Mouse (Mus musculus) forebrain, embryonic 16.5 days (tissue): ENCODE results near the gene Gm20671. TPM values are rescaled to one million over a fixed set of nuclear protein-coding genes. Genes with fewer than 3 reads are reported as not detected.
"Not testable (repeated sequence)": the region's sequence is repeated elsewhere in the genome, so short reads cannot be mapped to it uniquely, and the experiment has no call there.

Experiments
- ATAC-seq: fragments of 200-750 bp; cut with Nextera tagmentation; 2 replicates; pipeline ENCODE4 v1.8.0; 2017; ENCODE audit warnings: mild to moderate bottlenecking, moderate library complexity
- H3K27ac ChIP-seq: fragments of 300-500 bp; sonication (generic); 2 replicates; pipeline ENCODE4 v1.5.1; 2014; ENCODE audit warnings: low read length, control low read depth
- H3K27me3 ChIP-seq: fragments of 300-500 bp; sonication (generic); replicated peaks from 2 replicates; pipeline ENCODE4 v1.6.1; 2014; ENCODE audit warnings: low read length; ENCODE audit not compliant: control insufficient read depth, insufficient read depth
- H3K36me3 ChIP-seq: fragments of 300-500 bp; sonication (generic); 2 replicates; pipeline ENCODE4 v1.6.1; 2014; ENCODE audit not compliant: control insufficient read depth, insufficient read depth
- H3K4me1 ChIP-seq: fragments of 300-500 bp; sonication (generic); replicated peaks from 2 replicates; pipeline ENCODE4 v1.6.1; 2014; ENCODE audit warnings: low read length; ENCODE audit not compliant: control insufficient read depth, insufficient read depth
- H3K4me2 ChIP-seq: fragments of 300-500 bp; sonication (generic); 2 replicates; pipeline ENCODE4 v1.6.1; 2014; ENCODE audit warnings: mild to moderate bottlenecking, low read length, control low read depth
- H3K4me3 ChIP-seq: fragments of 300-500 bp; sonication (generic); replicated peaks from 2 replicates; pipeline ENCODE4 v1.5.1; 2014; ENCODE audit warnings: mild to moderate bottlenecking, low read length, control low read depth
- H3K9ac ChIP-seq: fragments of 300-500 bp; sonication (generic); replicated peaks from 2 replicates; pipeline ENCODE4 v1.6.1; 2014; ENCODE audit warnings: low read depth, low read length, control low read depth
- H3K9me3 ChIP-seq: fragments of 300-500 bp; sonication (generic); 2 replicates; pipeline ENCODE4 v1.6.1; 2016; ENCODE audit warnings: low read length; ENCODE audit not compliant: control insufficient read depth
- WGBS: fragments of 180-500 bp; shearing (Covaris S2); extraction: QIAGEN DNeasy Blood & Tissue Kit; methylation state at CpG from one replicate; pipeline ENCODE4 v1.1.7; 2014; 5-methylcytosine and 5-hydroxymethylcytosine counted together
- polyA plus RNA-seq: library from polyadenylated mRNA; unstranded; fragments of >200 nt; fragmentation: Nextera tagmentation; extraction: Ambion mirVana; gene quantifications from 2 replicates; pipeline ENCODE4 v1.2.1, GENCODE M21; 2015

Gene Gm20671
- polyA plus RNA-seq, 1 experiment from 2014 or later, result not detected

DNA sequence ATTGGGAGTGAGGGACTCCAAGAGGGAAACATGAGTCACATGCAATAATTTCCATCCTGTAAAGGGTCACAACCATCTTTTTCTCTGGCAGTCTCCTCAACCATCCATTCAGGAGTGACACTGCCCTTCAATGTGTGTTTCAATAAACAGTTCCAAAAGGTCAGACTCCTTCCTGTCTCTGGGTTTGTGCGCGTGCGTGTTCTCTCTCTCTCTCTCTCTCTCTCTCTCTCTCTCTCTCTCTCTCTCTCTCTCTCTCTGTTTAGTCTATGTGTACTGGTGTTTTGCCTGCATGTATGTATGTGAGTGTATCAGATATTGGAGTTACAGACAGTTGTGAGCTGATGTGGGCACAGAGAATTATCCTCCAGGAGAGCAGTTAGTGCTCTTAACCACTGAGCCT lies 59.9 kb downstream of the Gm20671 start:
- ATAC-seq, result no peak
- 100% methylated on average over 3 of the region's 3 CpGs for WGBS
- H3K9me3 ChIP-seq, result no peaks in the 10 kb centered on the region
- peaks cover 6% of the 10 kb centered on the region for H3K36me3 ChIP-seq
- H3K9ac ChIP-seq, result no peak overlapping the region
- H3K4me3 ChIP-seq, result no peak overlapping the region
- H3K27ac ChIP-seq, result no peak overlapping the region
- H3K4me2 ChIP-seq, result no peak overlapping the region
- no peaks in the 10 kb centered on the region for H3K27me3 ChIP-seq
- no peaks in the 10 kb centered on the region for H3K4me1 ChIP-seq

DNA sequence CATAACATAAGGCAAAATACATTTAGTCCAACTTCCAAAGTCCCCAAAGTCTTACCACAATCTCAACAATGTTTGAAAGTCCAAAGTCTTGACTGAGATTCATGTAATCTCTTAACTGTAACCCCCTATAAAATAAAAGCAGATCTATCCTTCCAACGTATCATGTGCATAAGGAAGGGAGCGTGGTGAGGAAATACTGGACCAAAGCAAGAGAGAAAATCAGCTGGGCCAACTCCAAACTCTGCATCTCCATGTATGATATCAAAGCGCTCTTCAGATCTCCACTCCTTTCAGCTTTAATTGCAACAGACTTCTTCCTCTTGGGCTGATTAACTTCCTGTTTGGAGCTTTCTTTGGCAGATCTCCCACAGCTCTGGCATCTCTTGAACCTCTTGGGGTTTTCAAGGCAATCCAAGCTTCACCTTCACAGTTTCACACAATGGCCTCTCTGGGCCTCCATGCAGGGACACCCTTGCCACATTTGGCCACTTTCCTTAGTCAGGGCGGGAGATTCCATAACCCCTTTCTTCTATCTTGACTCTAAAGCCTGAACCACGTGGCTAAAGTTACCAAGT lies 65.3 kb downstream of the Gm20671 start:
- Histone ChIP-seq H3K4me3 (no peak overlapping the region), H3K9ac (no peak overlapping the region), H3K27me3 (no peaks in the 10 kb centered on the region), H3K4me1 (no peaks in the 10 kb centered on the region), H3K9me3 (no peaks in the 10 kb centered on the region), H3K36me3 (peaks cover 6% of the 10 kb centered on the region), H3K4me2 (no peak overlapping the region), H3K27ac (no peak overlapping the region)
- 92% methylated on average over 5 of the region's 5 CpGs for WGBS
- no peak for ATAC-seq

DNA sequence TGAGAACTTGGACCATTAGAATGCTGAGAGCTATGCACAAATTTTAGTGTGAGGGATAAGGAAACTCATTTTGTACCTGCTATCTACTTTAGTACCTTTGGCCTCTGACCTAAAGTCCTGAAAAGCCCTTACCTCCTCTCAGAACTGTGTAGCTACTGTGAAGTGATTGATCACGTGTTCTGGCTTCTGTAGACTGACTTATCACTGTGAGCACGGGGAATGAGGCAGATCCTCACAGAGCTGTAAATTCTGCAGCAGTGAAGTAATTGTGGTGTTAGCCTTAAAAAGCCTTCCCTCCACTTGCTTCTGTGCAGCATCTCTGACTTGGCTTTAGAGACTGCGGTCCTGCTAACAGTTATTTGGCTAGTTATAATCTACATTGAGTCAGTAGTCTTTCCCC lies 66.1 kb downstream of the Gm20671 start:
- ATAC-seq, result no peak
- no peak overlapping the region for H3K4me3 ChIP-seq
- H3K4me1 ChIP-seq, result no peaks in the 10 kb centered on the region
- H3K36me3 ChIP-seq, result peaks cover 6% of the 10 kb centered on the region
- H3K27me3 ChIP-seq, result no peaks in the 10 kb centered on the region
- 96% methylated on average over 3 of the region's 3 CpGs for WGBS
- H3K4me2 ChIP-seq, result no peak overlapping the region
- H3K27ac ChIP-seq, result no peak overlapping the region
- H3K9me3 ChIP-seq, result no peaks in the 10 kb centered on the region
- H3K9ac ChIP-seq, result no peak overlapping the region

DNA sequence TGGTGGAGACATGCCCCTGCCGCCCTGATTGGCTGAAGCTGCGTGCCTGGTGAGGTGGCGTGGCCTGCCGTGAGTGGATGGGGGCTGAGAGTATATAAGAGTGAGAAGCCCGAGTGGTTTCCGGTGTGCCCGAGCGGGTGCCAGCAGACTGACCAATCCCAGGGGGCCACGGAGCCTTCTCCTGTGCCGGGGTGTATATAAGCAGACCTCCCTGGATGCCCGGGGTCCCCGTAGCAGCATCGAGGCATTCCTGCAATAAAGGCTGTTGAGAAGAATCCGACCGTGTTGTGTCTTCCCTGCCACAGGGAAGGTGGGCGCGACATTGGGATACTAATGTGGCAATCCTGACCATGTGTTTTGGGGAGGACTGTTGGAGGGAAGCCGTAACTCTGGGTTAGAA lies 66.6 kb downstream of the Gm20671 start:
- not testable (repeated sequence) for H3K4me1 ChIP-seq, H3K36me3 ChIP-seq, H3K27ac ChIP-seq, H3K4me2 ChIP-seq, H3K9ac ChIP-seq, H3K9me3 ChIP-seq, H3K4me3 ChIP-seq, ATAC-seq, H3K27me3 ChIP-seq
- WGBS, result 94% methylated on average over 16 of the region's 18 CpGs

DNA sequence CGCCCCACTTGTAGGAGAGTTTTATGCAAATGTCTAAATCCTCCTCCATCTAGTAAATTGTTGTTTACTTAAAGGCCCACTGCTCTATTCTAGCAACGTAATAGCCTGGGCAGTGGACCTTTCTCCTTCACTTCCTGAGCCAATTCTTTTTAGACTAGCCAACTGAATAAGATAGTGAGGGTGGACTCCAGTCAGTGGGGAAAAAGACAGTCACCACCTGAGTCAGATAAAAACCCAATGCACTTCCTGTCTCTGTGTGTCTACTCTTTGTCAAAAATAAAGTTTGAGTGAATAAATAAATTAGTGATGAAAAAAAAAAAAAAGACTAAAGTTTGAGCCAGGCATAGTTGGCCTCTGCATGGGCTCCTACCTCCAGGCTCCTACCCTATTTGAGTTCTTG lies 67.2 kb downstream of the Gm20671 start:
- H3K27me3 ChIP-seq, result no peaks in the 10 kb centered on the region
- no peak overlapping the region for H3K27ac ChIP-seq
- WGBS, result 82% methylated on average over 2 of the region's 2 CpGs
- H3K9me3 ChIP-seq, result no peaks in the 10 kb centered on the region
- no peak overlapping the region for H3K9ac ChIP-seq
- H3K36me3 ChIP-seq, result peaks cover 6% of the 10 kb centered on the region
- no peak for ATAC-seq
- H3K4me3 ChIP-seq, result no peak overlapping the region
- no peak overlapping the region for H3K4me2 ChIP-seq
- H3K4me1 ChIP-seq, result no peaks in the 10 kb centered on the region

GRCm38 (mm10) chr5:32756141-32756540 lies 70.8 kb downstream of the Gm20671 start:
- Histone ChIP-seq H3K4me1 (peaks cover 6% of the 10 kb centered on the region), H3K4me3 (no peak overlapping the region), H3K27ac (no peak overlapping the region), H3K4me2 (no peak overlapping the region), H3K9ac (no peak overlapping the region), H3K36me3 (no peaks in the 10 kb centered on the region), H3K9me3 (no peaks in the 10 kb centered on the region), H3K27me3 (no peaks in the 10 kb centered on the region)
- ATAC-seq, result no peak
- 94% methylated on average over 8 of the region's 8 CpGs for WGBS

DNA sequence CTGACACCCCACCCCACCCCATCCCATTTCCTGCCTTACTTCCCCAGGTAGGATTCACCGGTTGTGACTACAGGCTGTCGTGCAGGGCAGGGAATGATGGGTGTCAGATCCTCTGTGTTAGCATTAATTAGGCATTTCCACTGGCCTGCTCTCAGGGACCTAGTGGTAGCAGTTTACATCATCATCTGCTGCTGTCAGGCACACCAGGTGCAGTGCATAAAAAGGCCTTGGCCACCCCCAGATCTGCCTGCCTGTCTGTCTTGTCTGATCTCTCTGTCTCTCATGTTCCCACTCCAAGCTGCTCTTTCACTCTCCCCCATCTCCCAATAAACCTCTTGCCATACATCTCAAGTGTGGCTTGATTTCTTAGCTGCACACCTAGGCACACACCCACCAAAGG lies 75.2 kb downstream of the Gm20671 start:
- Histone ChIP-seq H3K4me1 (peaks cover 6% of the 10 kb centered on the region), H3K4me2 (no peak overlapping the region), H3K9me3 (no peaks in the 10 kb centered on the region), H3K36me3 (no peaks in the 10 kb centered on the region), H3K4me3 (no peak overlapping the region), H3K27ac (no peak overlapping the region), H3K9ac (no peak overlapping the region), H3K27me3 (no peaks in the 10 kb centered on the region)
- ATAC-seq, result no peak
- 34% methylated on average over 2 of the region's 2 CpGs for WGBS

DNA sequence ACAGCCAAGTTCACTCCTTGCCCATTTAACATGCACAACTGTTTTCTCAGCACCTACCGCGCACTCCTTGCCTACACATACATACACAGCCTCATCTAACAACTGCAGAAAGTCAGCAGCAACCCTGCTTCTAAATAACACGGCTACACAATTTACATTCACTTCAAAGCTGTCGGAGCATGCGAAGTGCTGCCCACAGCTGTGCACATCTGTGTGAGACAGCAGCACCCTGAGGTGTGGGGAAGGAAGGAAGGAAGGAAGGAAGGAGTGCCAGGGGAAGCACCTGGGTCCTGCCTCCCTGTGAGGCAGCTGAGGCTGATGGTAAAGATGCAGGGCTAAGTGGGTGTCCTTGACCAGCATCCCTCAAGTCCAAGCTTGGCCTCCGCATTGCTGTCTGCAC lies 78.0 kb downstream of the Gm20671 start:
- Histone ChIP-seq H3K4me3 (no peak overlapping the region), H3K27ac (no peak overlapping the region), H3K4me2 (no peak overlapping the region), H3K27me3 (no peaks in the 10 kb centered on the region), H3K36me3 (no peaks in the 10 kb centered on the region), H3K4me1 (peaks cover 6% of the 10 kb centered on the region), H3K9ac (no peak overlapping the region), H3K9me3 (no peaks in the 10 kb centered on the region)
- WGBS, result 90% methylated on average over 6 of the region's 6 CpGs
- ATAC-seq, result no peak

GRCm38 (mm10) chr5:32747650-32748375 lies 79.1 kb downstream of the Gm20671 start:
- Histone ChIP-seq H3K4me2 (no peak overlapping the region), H3K4me1 (peaks cover 6% of the 10 kb centered on the region), H3K27ac (no peak overlapping the region), H3K27me3 (no peaks in the 10 kb centered on the region), H3K4me3 (no peak overlapping the region), H3K36me3 (no peaks in the 10 kb centered on the region), H3K9ac (no peak overlapping the region), H3K9me3 (no peaks in the 10 kb centered on the region)
- WGBS, result 63% methylated on average over 6 of the region's 6 CpGs
- peak; percentile 47 for ATAC-seq
